Mouse (Mus musculus) stomach, postnatal 0 days (tissue): ENCODE measurements around the gene Aqp9.

ENCODE experiments used
- CTCF ChIP-seq: IDR thresholded peaks from 2 replicates; pipeline ENCODE4 v1.5.1; 2016; ENCODE audit warnings: antibody characterized with exemption, low read depth, mild to moderate bottlenecking, moderate library complexity
- EP300 ChIP-seq: optimal IDR thresholded peaks from 2 replicates; pipeline ENCODE3; 2016; ENCODE audit warnings: antibody characterized with exemption

- TF ChIP-seq CTCF = no peak
- TF ChIP-seq EP300 = no peak
Measured at GRCm38 (mm10) chr9:71165510-71165909, 3.0 kb downstream of the Aqp9 start.
